Mouse (Mus musculus): Measurements from ENCODE around the gene Churc1.

Gene Churc1

DNA sequence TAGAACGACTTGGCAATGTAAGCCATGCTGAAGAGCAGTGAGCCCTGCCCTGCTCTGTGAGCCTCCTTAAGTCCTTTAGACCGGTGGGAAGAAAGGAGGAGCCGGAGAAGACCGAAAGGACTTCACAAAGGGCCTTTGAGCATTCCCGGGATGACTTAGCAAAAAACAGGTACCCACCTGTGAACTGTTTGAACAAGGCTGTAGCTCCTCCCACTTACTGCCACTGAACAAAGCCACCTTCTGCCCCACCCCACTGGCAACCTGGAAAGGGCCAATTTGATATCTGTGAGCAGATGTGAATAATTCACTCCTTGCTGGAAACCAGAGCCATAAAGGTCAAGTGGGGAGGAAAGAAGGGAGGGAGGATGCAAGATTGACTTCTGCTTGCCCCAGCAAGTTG, 30.0 kb downstream of the Churc1 start, which contains the start of gene Gpx2:
Gene Gpx2 (minus strand): TSS at position 205 of the 400 bp plus-strand sequence.
- no peak for DNase-seq (ENCODE audit: low spot score in 2 of 2)

- no peak for DNase-seq (ENCODE audit: low spot score in 2 of 2)
Measured at GRCm38 (mm10) chr12:76796938-76797539, 31.7 kb downstream of the Churc1 start.

DNA sequence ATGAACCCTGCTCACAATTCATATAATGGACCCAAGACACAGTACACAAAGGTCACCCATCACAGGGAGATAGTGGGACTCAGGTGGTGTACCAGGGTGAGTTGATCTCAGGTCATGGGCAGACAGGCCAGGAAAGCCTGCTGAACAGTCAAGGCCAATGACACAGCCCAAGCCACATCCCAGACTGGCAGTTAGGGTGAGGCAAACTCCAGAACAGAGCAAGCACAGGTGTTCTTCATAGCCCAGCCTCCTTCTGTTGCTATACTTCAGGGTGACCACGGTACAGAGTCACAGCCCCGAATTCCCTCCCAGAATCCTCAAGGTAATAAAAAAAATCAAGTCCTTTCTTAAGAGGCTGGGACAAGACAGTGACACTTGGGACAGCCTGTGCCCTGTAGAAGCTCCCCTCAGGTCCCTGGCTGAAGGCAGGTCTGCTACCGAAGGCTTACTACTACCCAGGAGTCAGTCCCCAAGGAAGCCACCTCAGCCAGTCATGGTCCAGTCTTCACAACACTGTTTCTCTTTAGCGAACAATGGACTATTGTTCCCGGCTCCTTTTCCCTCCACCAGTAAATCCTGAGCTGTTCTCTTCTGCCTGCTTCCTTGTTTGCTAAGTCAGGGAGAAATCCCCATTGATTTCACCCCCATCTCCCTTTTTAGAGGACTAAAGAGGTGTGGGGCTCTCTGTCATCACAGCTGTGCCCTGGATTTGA, 32.8 kb downstream of the Churc1 start:
- no peak for DNase-seq (ENCODE audit: low spot score in 2 of 2)

DNA sequence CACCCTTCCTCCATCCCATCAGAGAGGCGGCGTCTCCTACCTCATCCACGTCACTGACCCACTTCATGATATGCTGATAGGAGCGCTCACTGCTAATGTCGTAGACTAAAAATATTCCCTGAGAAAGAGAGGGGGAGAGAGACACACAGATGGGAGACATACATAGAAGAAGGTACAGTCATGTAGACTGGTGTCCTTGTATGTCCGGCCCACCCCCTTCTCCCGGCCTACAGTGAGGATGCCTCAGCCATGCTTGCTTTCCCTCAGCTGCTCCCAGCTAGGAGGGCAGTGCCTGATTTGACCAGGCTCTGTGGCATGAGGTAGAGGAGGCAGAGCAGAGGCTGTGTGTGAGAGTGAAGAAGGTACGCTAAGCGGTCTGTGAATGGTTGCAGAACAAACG, 37.7 kb downstream of the Churc1 start:
- no peak for DNase-seq (ENCODE audit: low spot score in 2 of 2)

GRCm38 (mm10) chr12:76803700-76804252, 38.4 kb downstream of the Churc1 start:
- DNase-seq (ENCODE audit: low spot score in 2 of 2), result no peak

GRCm38 (mm10) chr12:76805056-76805811, 39.9 kb downstream of the Churc1 start:
- DNase-seq (ENCODE audit: low spot score in 2 of 2), result no peak

GRCm38 (mm10) chr12:76807796-76808195, 42.5 kb downstream of the Churc1 start:
- no peak for DNase-seq (ENCODE audit: low spot score in 2 of 2)

DNA sequence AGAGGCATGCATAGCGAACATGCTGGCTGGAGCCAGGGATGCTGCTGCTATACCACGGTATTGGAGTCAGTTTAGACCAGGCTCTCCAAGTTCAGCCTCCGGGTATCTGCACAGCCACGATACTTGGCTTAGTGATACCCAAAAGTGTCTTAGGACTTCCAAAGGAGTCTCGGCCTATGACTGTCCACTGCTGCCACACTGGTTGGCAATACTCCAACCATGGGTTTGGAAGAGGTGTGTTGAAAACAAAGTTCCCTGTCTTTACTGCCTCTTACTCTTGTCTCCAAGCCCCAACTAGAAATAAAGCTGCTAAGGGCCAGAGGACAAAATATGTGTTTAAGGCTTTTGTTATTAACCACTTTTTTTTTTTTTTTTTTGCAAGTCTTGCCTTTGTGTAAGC, 45.2 kb downstream of the Churc1 start:
- no peak for DNase-seq (ENCODE audit: low spot score in 2 of 2)

- no peak for DNase-seq (ENCODE audit: low spot score in 2 of 2)
Measured at GRCm38 (mm10) chr12:76811006-76811405, 45.7 kb downstream of the Churc1 start.

GRCm38 (mm10) chr12:76813543-76813942, 48.2 kb downstream of the Churc1 start:
- no peak for DNase-seq (ENCODE audit: low spot score in 2 of 2)

DNA sequence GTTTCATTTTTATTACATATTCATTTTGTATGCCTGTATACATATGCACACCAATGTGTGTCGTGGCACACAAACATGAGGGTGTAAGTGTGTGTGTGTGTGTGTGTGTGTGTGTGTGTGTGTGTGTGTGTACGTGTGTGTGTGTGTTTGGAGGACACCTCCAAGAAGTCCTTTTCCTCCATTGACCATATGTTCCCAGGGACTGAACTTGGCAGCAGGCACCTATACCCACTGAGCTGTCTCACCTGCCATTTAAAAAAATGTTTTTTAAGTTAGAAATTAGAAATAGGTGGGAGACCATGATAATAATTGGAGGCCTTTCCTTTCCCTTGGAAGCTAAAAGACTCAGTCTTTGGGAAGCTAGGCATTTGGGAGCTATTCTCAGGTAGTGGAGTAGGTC, 48.8 kb downstream of the Churc1 start:
- no peak for DNase-seq (ENCODE audit: low spot score in 2 of 2)

DNA sequence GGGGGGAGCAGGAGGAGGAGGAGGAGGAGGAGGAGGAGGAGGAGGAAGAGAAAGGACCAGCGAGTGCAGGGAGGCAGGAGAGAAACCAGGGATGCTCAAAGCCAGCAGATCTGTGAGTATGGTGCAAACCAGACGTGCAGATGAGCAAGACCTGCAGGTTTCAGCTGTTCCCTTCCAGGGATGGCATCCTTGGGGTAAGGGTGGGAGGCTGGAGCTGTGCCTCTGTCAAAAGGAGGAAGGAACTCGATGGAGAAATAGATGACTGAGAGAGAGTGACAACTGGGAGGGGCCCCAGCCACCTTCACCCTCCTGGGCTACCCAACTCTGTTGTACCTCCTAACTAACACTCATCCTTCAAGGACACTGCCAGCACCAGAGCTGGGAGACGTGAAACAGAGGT, 51.4 kb downstream of the Churc1 start:
- DNase-seq (ENCODE audit: low spot score in 2 of 2), result no peak

GRCm38 (mm10) chr12:76817176-76817575, 51.8 kb downstream of the Churc1 start:
- no peak for DNase-seq (ENCODE audit: low spot score in 2 of 2)

DNA sequence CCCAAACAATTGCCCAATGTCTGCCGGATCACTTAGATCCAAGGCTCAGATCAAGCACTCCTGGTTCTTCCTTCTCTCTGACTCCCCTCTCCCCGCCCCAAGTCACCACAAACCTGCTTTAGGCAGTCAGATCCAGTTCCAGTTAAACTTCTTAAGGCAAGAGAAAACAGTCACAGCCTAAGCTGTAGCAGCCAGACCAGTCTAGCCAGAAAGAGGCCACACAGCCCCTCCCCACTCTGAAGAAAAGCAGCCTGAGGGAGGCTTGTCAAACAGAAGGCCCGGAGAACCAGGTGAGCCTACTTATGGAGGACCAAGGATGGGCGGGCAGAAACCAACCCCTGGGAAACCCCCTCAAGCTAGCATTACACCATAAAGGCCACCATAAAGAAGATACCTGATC, 52.8 kb downstream of the Churc1 start:
- no peak for DNase-seq (ENCODE audit: low spot score in 2 of 2)

GRCm38 (mm10) chr12:76818908-76819307, 53.6 kb downstream of the Churc1 start:
- DNase-seq (ENCODE audit: low spot score in 2 of 2), result peak; percentile 34 to 69

GRCm38 (mm10) chr12:76819816-76820215, 54.5 kb downstream of the Churc1 start:
- DNase-seq (ENCODE audit: low spot score in 2 of 2), result no peak

- DNase-seq (ENCODE audit: low spot score in 2 of 2), result no peak
Measured at GRCm38 (mm10) chr12:76820615-76821014, 55.3 kb downstream of the Churc1 start.

DNA sequence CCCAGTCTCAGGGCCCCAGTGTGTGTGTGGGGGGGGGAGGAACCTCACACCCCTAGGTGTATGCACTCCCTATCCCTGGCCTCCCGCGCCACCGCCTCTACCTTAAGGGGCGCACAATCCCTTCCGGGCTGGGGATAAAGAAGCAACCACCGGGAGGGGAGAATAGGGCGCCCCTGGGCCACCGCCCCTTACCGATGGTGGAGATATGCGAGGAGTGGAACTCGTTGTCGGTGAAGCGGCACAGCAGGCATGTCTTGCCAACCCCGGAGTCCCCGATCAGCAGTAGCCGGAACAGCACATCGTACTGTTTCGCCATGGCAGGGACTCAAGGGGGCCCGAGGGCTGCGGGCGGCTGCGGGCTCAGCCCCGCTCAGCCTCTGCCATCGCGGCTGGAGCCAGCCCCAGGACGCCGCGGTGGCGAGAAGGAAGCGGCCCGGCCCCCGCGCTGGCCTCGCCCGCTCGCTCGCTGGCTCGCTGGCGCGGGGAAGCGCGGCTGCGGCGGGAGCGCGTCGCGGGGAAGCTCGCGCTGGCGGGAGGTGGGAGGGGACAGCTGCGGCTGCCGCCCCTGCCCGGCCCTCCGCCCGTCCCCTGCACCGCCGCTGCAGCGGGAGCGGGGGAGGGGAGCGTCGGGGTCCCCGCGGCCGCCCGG, 56.8 kb downstream of the Churc1 start:
- peak in 1 of 2 experiments; percentile 46 for DNase-seq (ENCODE audit: low spot score in 2 of 2)

- DNase-seq (ENCODE audit: low spot score in 2 of 2), result no peak
Measured at GRCm38 (mm10) chr12:76822651-76823041, 57.3 kb downstream of the Churc1 start, which contains the start of gene Rab15. TSS of gene Rab15 (minus strand) at chr12:76822908.

- DNase-seq (ENCODE audit: low spot score in 2 of 2), result no peak
Measured at GRCm38 (mm10) chr12:76825283-76825682, 59.9 kb downstream of the Churc1 start.

DNA sequence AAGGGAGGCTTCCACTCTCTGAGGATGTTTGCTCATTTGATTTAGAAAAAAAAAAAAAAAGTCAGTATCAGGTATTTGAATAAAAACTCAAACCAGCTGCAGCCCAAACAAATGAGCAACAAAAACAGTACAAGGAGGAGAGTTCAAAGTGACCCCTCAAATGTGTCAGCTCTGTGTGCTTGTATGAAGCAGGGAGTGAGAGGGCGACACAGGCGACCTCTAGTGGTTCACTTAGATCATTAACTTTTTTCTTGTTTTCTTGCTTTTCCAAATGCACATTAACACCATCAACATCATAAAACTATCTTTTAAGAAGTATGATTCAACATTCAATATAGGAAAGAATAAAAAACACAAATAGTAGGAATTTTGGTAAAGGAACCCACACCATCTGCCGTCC, 67.4 kb downstream of the Churc1 start:
- DNase-seq (ENCODE audit: low spot score in 2 of 2), result no peak
